ENCODE assay signal across 11 mouse cellular contexts in genomic region chr4:124984871-124985670, GRCm38 (mm10). TPM values are rescaled to one million over a fixed set of nuclear protein-coding genes. Genes with fewer than 3 reads are reported as not detected.
DNase-seq lines count a peak whose midpoint lies in the region; ATAC-seq lines count a peak whose summit lies in the region.
"Had no signal": no experiment of that assay in that cellular context is flagged by ENCODE, and none has a peak within 500 bp of the region (broad histone marks: within the 10 kb centered on the region; RNA-seq: fewer than 3 reads in every experiment).

No protein-coding gene starts in this region.

- no peak for DNase-seq in forebrain, embryonic 14.5 days (ENCODE audit: low spot score)
- DNase-seq in kidney, postnatal 36 days, result no peak
- DNase-seq in right cerebral cortex, postnatal 25 days, result peak; percentile 40
- DNase-seq in right cerebral cortex, postnatal 14 days, result no peak
- DNase-seq in cerebellum, adult 9-10 months, result no peak
- DNase-seq in cerebellum, postnatal 25 days, result no peak
- DNase-seq: kidney, adult 18-20 months; left cerebral cortex, postnatal 4 days had no signal

- H3K27me3 ChIP-seq in forebrain, embryonic 12.5 days, result peaks cover 86% of the 10 kb centered on the region
- peaks cover 58% of the 10 kb centered on the region for H3K27me3 ChIP-seq in forebrain, embryonic 14.5 days (replicated peaks; ENCODE audit: control insufficient read depth, insufficient read depth, low read length)
- peaks cover 64% of the 10 kb centered on the region for H3K27me3 ChIP-seq in kidney, embryonic 14.5 days (ENCODE audit: control insufficient read depth, insufficient read depth, low read length)

- no peaks in the 10 kb centered on the region for H3K9me3 ChIP-seq in forebrain, embryonic 12.5 days
- no peaks in the 10 kb centered on the region for H3K9me3 ChIP-seq in forebrain, embryonic 14.5 days (replicated peaks; ENCODE audit: control insufficient read depth, low read length)
- H3K9me3 ChIP-seq in kidney, embryonic 14.5 days (ENCODE audit: control insufficient read depth, low read length), result no peaks in the 10 kb centered on the region

- WGBS in forebrain, embryonic 12.5 days, result 11% methylated on average over 18 of the region's 18 CpGs
- WGBS in forebrain, embryonic 14.5 days, result 10% methylated on average over 18 of the region's 18 CpGs
- 4% methylated on average over 18 of the region's 18 CpGs for WGBS in kidney, embryonic 14.5 days

- 0 out of 2 replicates have a peak overlapping the region, but pooled peaks have one; percentile 0 for H3K4me3 ChIP-seq in forebrain, embryonic 12.5 days (replicated peaks)
- no peak overlapping the region for H3K4me3 ChIP-seq in forebrain, embryonic 14.5 days (ENCODE audit: low read depth, low read length)
- peak overlapping the region; percentile 52 for H3K4me3 ChIP-seq in kidney, embryonic 14.5 days (ENCODE audit: low read length)

- H3K4me2 ChIP-seq in forebrain, embryonic 12.5 days, result peak overlapping the region; percentile 60
- H3K4me2 ChIP-seq in forebrain, embryonic 14.5 days (ENCODE audit: low read length), result no peak overlapping the region
- H3K4me2 ChIP-seq in kidney, embryonic 14.5 days (replicated peaks; ENCODE audit: low read depth, low read length), result peak overlapping the region; percentile 63

- H3K27ac ChIP-seq in forebrain, embryonic 12.5 days, result 0 out of 2 replicates have a peak overlapping the region, but pooled peaks have one; percentile 25
- no peak overlapping the region for H3K27ac ChIP-seq in forebrain, embryonic 14.5 days (ENCODE audit: low read depth, low read length)
- peak overlapping the region; percentile 77; the same call in 1 of the 2 replicates for H3K27ac ChIP-seq in kidney, embryonic 14.5 days (ENCODE audit: low read depth, low read length)

- H3K9ac ChIP-seq in forebrain, embryonic 12.5 days, result peak overlapping the region; percentile 7; the same call in 1 of the 2 replicates
- no peak overlapping the region for H3K9ac ChIP-seq in forebrain, embryonic 14.5 days (ENCODE audit: low read length)
- H3K9ac ChIP-seq in kidney, embryonic 14.5 days (ENCODE audit: low read depth, low read length), result no peak overlapping the region

- no peak for ATAC-seq in forebrain, embryonic 12.5 days (ENCODE audit: low FRiP score)
- no peak for ATAC-seq in forebrain, embryonic 14.5 days
- peak; percentile 44 for ATAC-seq in kidney, embryonic 14.5 days (ENCODE audit: low FRiP score, low TSS enrichment)
- ATAC-seq: Patski had no signal

- no peaks in the 10 kb centered on the region for H3K36me3 ChIP-seq in forebrain, embryonic 12.5 days (replicated peaks)
- no peaks in the 10 kb centered on the region for H3K36me3 ChIP-seq in forebrain, embryonic 14.5 days (ENCODE audit: control insufficient read depth, insufficient read depth, low read length)
- no peaks in the 10 kb centered on the region for H3K36me3 ChIP-seq in kidney, embryonic 14.5 days (ENCODE audit: control insufficient read depth, insufficient read depth, low read length)

- peaks cover 48% of the 10 kb centered on the region for H3K4me1 ChIP-seq in forebrain, embryonic 12.5 days
- H3K4me1 ChIP-seq in forebrain, embryonic 14.5 days (ENCODE audit: control insufficient read depth, insufficient read depth, low read length), result peaks cover 5% of the 10 kb centered on the region
- H3K4me1 ChIP-seq in kidney, embryonic 14.5 days (ENCODE audit: control insufficient read depth, insufficient read depth, low read length), result peaks cover 23% of the 10 kb centered on the region

RNA-seq across cellular contexts. Expression of gene Rspo1, which starts 1.2 kb away (rescaled TPM):
- 20.3 and 26.2 TPM in 2 replicates for polyA plus RNA-seq in forebrain, embryonic 12.5 days (2016; fragmentation: Nextera tagmentation; extraction: Ambion mirVana)
- 1.8 and 2.4 TPM in 2 replicates for polyA plus RNA-seq in forebrain, embryonic 14.5 days (2014; fragmentation: Nextera tagmentation; extraction: Ambion mirVana)
- 40.0 and 44.8 TPM in 2 replicates for polyA plus RNA-seq in kidney, embryonic 14.5 days (2014; fragmentation: Nextera tagmentation; extraction: Ambion mirVana)
- polyA plus RNA-seq: Patski had no signal

RNA-seq across cellular contexts. Expression of gene Gnl2, which starts 31.3 kb away (rescaled TPM):
- 97.1 and 103 TPM in 2 replicates for polyA plus RNA-seq in forebrain, embryonic 12.5 days (2016; fragmentation: Nextera tagmentation; extraction: Ambion mirVana)
- 86.4 and 95.0 TPM in 2 replicates for polyA plus RNA-seq in forebrain, embryonic 14.5 days (2014; fragmentation: Nextera tagmentation; extraction: Ambion mirVana)
- 56.9 and 95.5 TPM in 2 replicates for polyA plus RNA-seq in kidney, embryonic 14.5 days (2014; fragmentation: Nextera tagmentation; extraction: Ambion mirVana)

RNA-seq across cellular contexts. Expression of gene Cdca8, which starts 46.0 kb away (rescaled TPM):
- polyA plus RNA-seq in forebrain, embryonic 12.5 days (2016; fragmentation: Nextera tagmentation; extraction: Ambion mirVana), result 243 and 257 TPM in 2 replicates
- 63.5 and 63.8 TPM in 2 replicates for polyA plus RNA-seq in forebrain, embryonic 14.5 days (2014; fragmentation: Nextera tagmentation; extraction: Ambion mirVana)
- polyA plus RNA-seq in kidney, embryonic 14.5 days (2014; fragmentation: Nextera tagmentation; extraction: Ambion mirVana), result 151 and 152 TPM in 2 replicates

RNA-seq across cellular contexts. Expression of gene 9930104L06Rik, which starts 48.2 kb away (rescaled TPM):
- polyA plus RNA-seq in forebrain, embryonic 12.5 days (2016; fragmentation: Nextera tagmentation; extraction: Ambion mirVana), result 16.7 and 18.9 TPM in 2 replicates
- 3.2 and 5.6 TPM in 2 replicates for polyA plus RNA-seq in forebrain, embryonic 14.5 days (2014; fragmentation: Nextera tagmentation; extraction: Ambion mirVana)
- 4.8 and 5.0 TPM in 2 replicates for polyA plus RNA-seq in kidney, embryonic 14.5 days (2014; fragmentation: Nextera tagmentation; extraction: Ambion mirVana)
